Mouse (Mus musculus) embryonic facial prominence, embryonic 12.5 days (tissue): ENCODE data around the gene Zbtb24. TPM values are rescaled to one million over a fixed set of nuclear protein-coding genes. Genes with fewer than 3 reads are reported as not detected.
"Not testable (repeated sequence)": the region's sequence is repeated elsewhere in the genome, so short reads cannot be mapped to it uniquely, and the experiment has no call there.

Source experiments
- ATAC-seq: fragments of 200-750 bp; cut with Nextera tagmentation; 2 replicates; pipeline ENCODE4 v1.8.0; 2017; ENCODE audit not compliant: insufficient number of reproducible peaks, insufficient read depth, low FRiP score, low TSS enrichment
- H3K27ac ChIP-seq: fragments of 300-500 bp; sonication (generic); 2 replicates; pipeline ENCODE4 v1.5.1; 2016; ENCODE audit warnings: mild to moderate bottlenecking
- H3K27me3 ChIP-seq: fragments of 300-500 bp; sonication (generic); 2 replicates; pipeline ENCODE4 v1.6.1; 2016; ENCODE audit warnings: mild to moderate bottlenecking, moderate library complexity
- H3K36me3 ChIP-seq: fragments of 300-500 bp; sonication (generic); 2 replicates; pipeline ENCODE4 v1.6.1; 2016; ENCODE audit warnings: mild to moderate bottlenecking
- H3K4me1 ChIP-seq: fragments of 300-500 bp; sonication (generic); 2 replicates; pipeline ENCODE4 v1.6.1; 2016
- H3K4me2 ChIP-seq: fragments of 300-500 bp; sonication (generic); replicated peaks from 2 replicates; pipeline ENCODE4 v1.6.1; 2016; ENCODE audit warnings: mild to moderate bottlenecking, moderate library complexity
- H3K4me3 ChIP-seq: fragments of 300-500 bp; sonication (generic); 2 replicates; pipeline ENCODE4 v1.5.1; 2016; ENCODE audit warnings: mild to moderate bottlenecking
- H3K9ac ChIP-seq: fragments of 300-500 bp; sonication (generic); 2 replicates; pipeline ENCODE4 v1.6.1; 2016; ENCODE audit warnings: mild to moderate bottlenecking, moderate library complexity
- H3K9me3 ChIP-seq: fragments of 300-500 bp; sonication (generic); 2 replicates; pipeline ENCODE4 v1.6.1; 2016; ENCODE audit warnings: mild to moderate bottlenecking, moderate library complexity
- WGBS: fragments of 180-500 bp; shearing (Covaris S2); methylation state at CpG from one replicate; pipeline ENCODE4 v1.1.7; 2016; 5-methylcytosine and 5-hydroxymethylcytosine counted together
- polyA plus RNA-seq: library from polyadenylated mRNA; unstranded; fragments of >200 nt; fragmentation: Nextera tagmentation; extraction: Ambion mirVana; gene quantifications from 2 replicates; pipeline ENCODE4 v1.2.1, GENCODE M21; 2016

The Zbtb24 gene
- polyA plus RNA-seq, 1 experiment from 2014 or later: 23.9 TPM

DNA sequence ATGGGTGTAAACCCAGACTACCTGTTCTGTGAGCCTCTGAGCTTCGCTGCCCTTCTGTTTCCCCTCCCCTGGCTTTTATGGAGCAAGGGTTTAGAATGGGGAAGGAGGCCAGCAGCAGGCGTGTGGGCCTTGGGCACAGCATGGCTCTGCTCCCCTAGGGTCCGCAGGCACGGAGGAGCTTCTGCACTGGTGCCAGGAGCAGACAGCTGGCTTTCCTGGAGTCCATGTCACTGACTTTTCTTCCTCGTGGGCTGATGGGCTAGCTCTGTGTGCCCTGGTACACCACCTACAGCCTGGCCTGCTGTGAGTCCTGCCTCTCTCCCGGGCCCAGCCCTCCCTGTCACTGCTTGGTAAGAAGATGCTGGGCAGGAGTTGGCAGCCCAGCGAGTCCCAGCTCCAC lies 32.3 kb downstream of the Zbtb24 start:
- peaks cover 80% of the 10 kb centered on the region for H3K36me3 ChIP-seq
- no peak overlapping the region for H3K9ac ChIP-seq
- no peak overlapping the region for H3K4me2 ChIP-seq
- H3K27ac ChIP-seq: no peak overlapping the region
- no peak overlapping the region for H3K4me3 ChIP-seq
- 87% methylated on average over 7 of the region's 7 CpGs for whole genome bisulfite sequencing
- ATAC-seq: no peak
- H3K27me3 ChIP-seq: no peaks in the 10 kb centered on the region
- H3K4me1 ChIP-seq: peaks cover under 1% of the 10 kb centered on the region
- H3K9me3 ChIP-seq: no peaks in the 10 kb centered on the region

GRCm38 (mm10) chr10:41485778-41486177 lies 35.6 kb downstream of the Zbtb24 start:
- Histone ChIP-seq H3K9me3 (no peaks in the 10 kb centered on the region), H3K27ac (no peak overlapping the region), H3K4me1 (peaks cover 17% of the 10 kb centered on the region), H3K9ac (no peak overlapping the region), H3K4me3 (no peak overlapping the region), H3K27me3 (no peaks in the 10 kb centered on the region), H3K4me2 (no peak overlapping the region), H3K36me3 (peaks cover 70% of the 10 kb centered on the region)
- no peak for ATAC-seq
- WGBS: 91% methylated on average over 16 of the region's 16 CpGs

GRCm38 (mm10) chr10:41486506-41487170 lies 36.5 kb downstream of the Zbtb24 start:
- no peak overlapping the region for H3K4me2 ChIP-seq
- peaks cover 67% of the 10 kb centered on the region for H3K36me3 ChIP-seq
- 89% methylated on average over 14 of the region's 14 CpGs for WGBS
- no peak overlapping the region for H3K4me3 ChIP-seq
- no peaks in the 10 kb centered on the region for H3K9me3 ChIP-seq
- H3K27me3 ChIP-seq: no peaks in the 10 kb centered on the region
- no peak for ATAC-seq
- peaks cover 17% of the 10 kb centered on the region for H3K4me1 ChIP-seq
- H3K27ac ChIP-seq: no peak overlapping the region
- no peak overlapping the region for H3K9ac ChIP-seq

DNA sequence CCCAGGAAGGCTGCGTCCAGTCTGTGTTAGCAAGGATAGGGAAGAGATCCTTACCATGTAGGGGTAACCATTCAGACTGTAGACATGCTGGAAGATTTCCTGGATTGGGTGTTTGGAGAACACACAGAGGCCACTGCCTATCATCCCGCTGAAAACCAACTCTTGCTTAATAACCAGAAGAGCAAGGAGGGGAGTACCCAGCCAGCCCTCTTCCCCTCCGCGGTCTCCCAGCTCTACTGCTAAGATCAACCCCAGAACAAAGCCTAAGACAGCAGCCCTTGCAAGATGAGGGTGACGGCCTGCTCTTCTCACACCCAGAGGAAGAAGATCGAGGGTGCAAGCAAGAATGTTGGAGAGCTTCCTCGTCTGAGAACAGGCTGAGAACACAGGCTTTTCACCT lies 38.7 kb downstream of the Zbtb24 start:
- peak overlapping the region; percentile 99 for H3K4me2 ChIP-seq
- H3K36me3 ChIP-seq: peaks cover 44% of the 10 kb centered on the region
- WGBS: 48% methylated on average over 7 of the region's 7 CpGs
- no peak overlapping the region for H3K27ac ChIP-seq
- peak overlapping the region; percentile 65 for H3K4me3 ChIP-seq
- ATAC-seq: no peak
- peaks cover 17% of the 10 kb centered on the region for H3K4me1 ChIP-seq
- H3K9ac ChIP-seq: peak overlapping the region; percentile 79
- no peaks in the 10 kb centered on the region for H3K27me3 ChIP-seq
- H3K9me3 ChIP-seq: no peaks in the 10 kb centered on the region

DNA sequence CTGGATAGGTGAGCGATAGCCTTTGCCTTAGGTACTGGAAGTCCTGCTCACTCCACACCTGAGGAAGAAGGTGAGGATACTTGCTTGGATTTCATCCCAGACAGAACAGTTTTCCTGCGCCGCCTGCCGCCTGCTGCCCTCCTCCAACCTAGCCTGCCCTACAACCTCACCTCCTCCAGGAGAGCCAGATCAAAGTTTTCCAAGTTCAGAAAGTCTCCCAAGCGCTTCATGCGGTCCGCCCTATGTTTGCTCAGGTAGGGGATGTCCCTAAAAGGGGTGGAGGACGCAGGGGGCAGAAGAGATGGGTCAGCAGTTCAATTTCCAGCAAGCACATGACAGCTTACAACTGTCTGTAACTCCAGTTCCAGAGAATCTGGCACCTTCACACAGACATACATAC lies 39.1 kb downstream of the Zbtb24 start:
- ATAC-seq: no peak
- no peak overlapping the region for H3K27ac ChIP-seq
- 29% methylated on average over 8 of the region's 8 CpGs for WGBS

GRCm38 (mm10) chr10:41489708-41490517 lies 39.7 kb downstream of the Zbtb24 start, which contains the start of the genes Smpd2 and Ppil6:
Gene Smpd2, minus strand, starts transcription at chr10:41490369.
Gene Ppil6, plus strand, starts transcription at chr10:41490439.
- Histone ChIP-seq H3K36me3 (peaks cover 34% of the 10 kb centered on the region), H3K27ac (peak within 1 kb of the TSS; percentile 77), H3K4me1 (peaks cover 17% of the 10 kb centered on the region), H3K4me2 (peak within 1 kb of the TSS; percentile 99), H3K4me3 (peak within 1 kb of the TSS; percentile 65), H3K9me3 (no peaks in the 10 kb centered on the region), H3K27me3 (no peaks in the 10 kb centered on the region), H3K9ac (peak within 1 kb of the TSS; percentile 79)
- ATAC-seq: peak; percentile 88
- 2% methylated on average over 50 of the region's 50 CpGs for WGBS

More for the DNA sequence above, 39.1 kb downstream of the Zbtb24 start:
- Histone ChIP-seq H3K9me3 (no peaks in the 10 kb centered on the region), H3K27me3 (no peaks in the 10 kb centered on the region), H3K4me3 (peak overlapping the region; percentile 65), H3K9ac (peak overlapping the region; percentile 79), H3K4me1 (peaks cover 17% of the 10 kb centered on the region), H3K4me2 (peak overlapping the region; percentile 99), H3K36me3 (peaks cover 40% of the 10 kb centered on the region)

- under 1% methylated on average over 29 of the region's 29 CpGs for WGBS
- no peaks in the 10 kb centered on the region for H3K27me3 ChIP-seq
- peaks cover 28% of the 10 kb centered on the region for H3K36me3 ChIP-seq
- H3K4me2 ChIP-seq: peak overlapping the region; percentile 99
- H3K9ac ChIP-seq: peak overlapping the region; percentile 54
- no peak; the same call in 1 of the 2 replicates for ATAC-seq
- H3K27ac ChIP-seq: no peak overlapping the region
- peak overlapping the region; percentile 65 for H3K4me3 ChIP-seq
- peaks cover 17% of the 10 kb centered on the region for H3K4me1 ChIP-seq
- no peaks in the 10 kb centered on the region for H3K9me3 ChIP-seq
These were observed 40.3 kb downstream of the Zbtb24 start for GRCm38 (mm10) chr10:41490518-41490873.

DNA sequence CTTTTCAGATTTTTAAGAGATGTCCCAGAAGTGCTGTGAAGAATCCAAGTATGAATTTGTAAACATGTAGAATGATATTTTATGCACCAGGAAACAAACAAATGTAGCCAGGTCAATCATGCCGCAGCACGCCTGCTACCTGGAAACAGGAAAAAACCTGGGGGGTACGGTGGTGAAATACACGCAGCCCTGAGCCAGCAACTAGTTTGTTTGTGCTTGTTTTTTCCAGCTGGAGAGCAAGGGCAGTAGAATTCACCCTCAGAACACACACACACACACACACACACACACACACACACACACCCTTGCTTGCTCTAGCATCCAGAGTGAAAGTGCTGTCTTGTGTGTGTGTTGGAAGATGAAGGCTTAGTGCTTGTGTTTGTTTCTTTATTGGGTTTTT lies 40.9 kb downstream of the Zbtb24 start:
- H3K27me3 ChIP-seq: no peaks in the 10 kb centered on the region
- H3K36me3 ChIP-seq: peaks cover 22% of the 10 kb centered on the region
- no peaks in the 10 kb centered on the region for H3K9me3 ChIP-seq
- H3K4me3 ChIP-seq: no peak overlapping the region
- ATAC-seq: no peak
- no peak overlapping the region for H3K9ac ChIP-seq
- H3K4me2 ChIP-seq: no peak overlapping the region
- H3K4me1 ChIP-seq: peaks cover 17% of the 10 kb centered on the region
- H3K27ac ChIP-seq: no peak overlapping the region
- 46% methylated on average over 4 of the region's 4 CpGs for whole genome bisulfite sequencing

- Histone ChIP-seq H3K27me3 (no peaks in the 10 kb centered on the region), H3K36me3 (no peaks in the 10 kb centered on the region), H3K27ac (no peak overlapping the region), H3K4me3 (no peak overlapping the region), H3K4me2 (no peak overlapping the region), H3K4me1 (no peaks in the 10 kb centered on the region), H3K9ac (no peak overlapping the region), H3K9me3 (no peaks in the 10 kb centered on the region)
- 70% methylated on average over 4 of the region's 4 CpGs for WGBS
- ATAC-seq: no peak
These were observed 50.8 kb downstream of the Zbtb24 start for GRCm38 (mm10) chr10:41500941-41501340.

- Histone ChIP-seq H3K9ac (no peak overlapping the region), H3K9me3 (no peaks in the 10 kb centered on the region), H3K4me1 (no peaks in the 10 kb centered on the region), H3K27ac (no peak overlapping the region), H3K36me3 (no peaks in the 10 kb centered on the region), H3K27me3 (no peaks in the 10 kb centered on the region), H3K4me3 (no peak overlapping the region), H3K4me2 (no peak overlapping the region)
- WGBS: 94% methylated on average over 1 of the region's 1 CpGs
- ATAC-seq: no peak
These were observed 54.8 kb downstream of the Zbtb24 start for GRCm38 (mm10) chr10:41504996-41505395.

DNA sequence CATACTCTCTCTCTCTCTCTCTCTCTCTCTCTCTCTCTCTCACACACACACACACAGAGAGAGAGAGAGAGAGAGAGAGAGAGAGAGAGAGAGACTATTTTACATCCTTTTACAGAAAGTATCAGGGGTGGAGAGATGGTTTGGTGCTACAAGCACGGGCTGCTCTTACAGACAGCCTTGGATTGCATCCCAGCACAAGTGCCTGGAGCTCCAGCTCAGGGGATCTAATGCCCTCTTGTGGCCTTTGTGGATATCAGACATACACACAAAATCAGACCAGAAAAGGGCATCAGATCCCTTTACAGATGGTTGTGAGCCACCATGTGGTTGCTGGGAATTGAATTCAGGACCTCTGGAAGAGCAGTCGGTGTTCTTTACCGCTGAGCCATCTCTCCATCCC lies 55.3 kb downstream of the Zbtb24 start:
- H3K4me3 ChIP-seq, H3K27me3 ChIP-seq, H3K9ac ChIP-seq, H3K4me1 ChIP-seq, ATAC-seq, H3K36me3 ChIP-seq, H3K27ac ChIP-seq, H3K4me2 ChIP-seq, H3K9me3 ChIP-seq: not testable (repeated sequence)
- 1% methylated on average over 3 of the region's 3 CpGs for WGBS

DNA sequence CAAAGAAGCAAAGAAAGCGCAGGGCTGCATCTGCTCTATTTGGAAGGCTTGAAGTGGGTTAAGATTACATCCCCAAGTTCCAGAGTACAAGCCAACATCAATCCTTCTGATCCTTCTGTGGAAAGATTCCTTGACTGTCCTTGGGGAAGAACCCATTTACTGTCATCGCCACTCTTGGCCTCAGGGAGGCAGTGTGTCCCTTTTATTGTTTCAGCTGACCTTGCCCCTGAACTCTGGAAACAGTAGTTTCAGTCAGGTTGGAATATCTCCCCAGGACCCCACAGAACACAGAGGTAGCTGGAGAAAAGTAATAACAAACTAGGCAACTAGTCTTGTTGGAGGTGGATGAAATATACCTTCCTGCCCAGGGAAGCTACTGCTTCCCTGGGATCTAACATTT lies 59.0 kb downstream of the Zbtb24 start:
- WGBS: 28% methylated on average over 2 of the region's 2 CpGs
- H3K4me3 ChIP-seq: no peak overlapping the region
- ATAC-seq: no peak
- H3K4me1 ChIP-seq: no peaks in the 10 kb centered on the region
- no peaks in the 10 kb centered on the region for H3K36me3 ChIP-seq
- H3K9me3 ChIP-seq: no peaks in the 10 kb centered on the region
- no peak overlapping the region for H3K27ac ChIP-seq
- no peaks in the 10 kb centered on the region for H3K27me3 ChIP-seq
- H3K9ac ChIP-seq: no peak overlapping the region
- no peak overlapping the region for H3K4me2 ChIP-seq
